8 mouse cellular contexts compared by ENCODE assay signal in the genomic region with DNA sequence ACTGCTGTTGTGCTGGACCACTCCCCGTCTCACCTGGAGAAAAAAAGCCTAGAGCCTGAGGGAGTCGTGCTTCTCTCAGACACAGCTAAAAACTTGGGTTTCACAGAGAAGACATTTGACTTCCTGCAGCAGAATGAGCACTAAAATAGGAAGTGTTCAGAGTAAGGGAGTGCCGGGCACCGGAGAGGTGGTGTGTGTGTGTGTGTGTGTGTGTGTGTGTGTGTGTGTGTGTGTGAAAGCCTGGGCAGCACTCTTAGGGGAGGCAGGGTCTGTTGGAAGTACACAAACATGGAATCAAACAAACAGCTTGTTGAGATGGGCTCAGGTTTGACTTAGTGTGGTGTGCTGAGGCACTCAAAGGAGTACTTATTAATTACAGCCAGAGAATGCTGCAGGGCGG. TPM values are rescaled to one million over a fixed set of nuclear protein-coding genes. Genes with fewer than 3 reads are reported as not detected.
DNase-seq lines count a peak whose midpoint lies in the region; ATAC-seq and TF ChIP-seq lines count a peak whose summit lies in the region.

No protein-coding gene starts in this region.

- H3K4me2 ChIP-seq in midbrain, embryonic 11.5 days: peak overlapping the region; percentile 72

- H3K36me3 ChIP-seq in midbrain, embryonic 11.5 days (ENCODE audit: control insufficient read depth, insufficient read depth, low read length): no peaks in the 10 kb centered on the region; the same call in 1 of the 2 replicates

- no peak for TF ChIP-seq CTCF in bone marrow macrophage, adult 2 months (IDR thresholded peaks at IDR 0.05; ENCODE audit: low read depth, low read length)

- WGBS in midbrain, embryonic 11.5 days: 70% methylated on average over 5 of the region's 5 CpGs

- H3K9ac ChIP-seq in midbrain, embryonic 11.5 days (ENCODE audit: low read length): peak overlapping the region; percentile 77

- ATAC-seq in midbrain, embryonic 11.5 days (ENCODE audit: low FRiP score): no peak

- H3K9me3 ChIP-seq in midbrain, embryonic 11.5 days (ENCODE audit: control insufficient read depth, low read length): no peaks in the 10 kb centered on the region

- peak overlapping the region; percentile 91 for H3K4me3 ChIP-seq in bone marrow macrophage, adult 2 months (ENCODE audit: insufficient read depth, low read length)
- H3K4me3 ChIP-seq in midbrain, embryonic 11.5 days (ENCODE audit: low read depth, low read length): peak overlapping the region; percentile 69

- no peaks in the 10 kb centered on the region for H3K27me3 ChIP-seq in midbrain, embryonic 11.5 days (ENCODE audit: control insufficient read depth, insufficient read depth, low read length)

- peak; percentile 18 to 20 for DNase-seq in heart, adult 18-20 months
- no peak for DNase-seq in heart, adult 9 months (ENCODE audit: low spot score in 2 of 2)
- DNase-seq in induced T-regulatory cell, adult 2 months (ENCODE audit: low read depth): peak; percentile 78
- DNase-seq in midbrain, embryonic 11.5 days (ENCODE audit: low spot score, missing footprints): no peak
- DNase-seq in thymus, adult 18-20 months: peak; percentile 32 to 58
- DNase-seq in adrenal gland, adult 2 months: no peak
- no peak for DNase-seq in urinary bladder, postnatal 25 days (ENCODE audit: low spot score)

- peak overlapping the region; percentile 84 for H3K27ac ChIP-seq in bone marrow macrophage, adult 2 months (ENCODE audit: insufficient read depth, low read depth, low read length)
- no peak overlapping the region for H3K27ac ChIP-seq in midbrain, embryonic 11.5 days (ENCODE audit: low read depth, low read length)

- H3K4me1 ChIP-seq in bone marrow macrophage, adult 2 months (ENCODE audit: control insufficient read depth, insufficient read depth, low read length): peaks cover 31% of the 10 kb centered on the region
- H3K4me1 ChIP-seq in midbrain, embryonic 11.5 days (ENCODE audit: control insufficient read depth, insufficient read depth, low read length): peaks cover 11% of the 10 kb centered on the region

- no peak for TF ChIP-seq POLR2A in bone marrow macrophage, adult 2 months (IDR thresholded peaks at IDR 0.05; ENCODE audit: borderline replicate concordance, low read depth, low read length)

RNA-seq across cellular contexts. Expression of gene Tomm34, which starts 4.1 kb away (rescaled TPM):
- total RNA-seq in heart, adult 18-20 months (2021): 10 to 100 TPM; 21.6 to 21.7 TPM
- polyA plus RNA-seq in bone marrow macrophage, adult 2 months (2012; ENCODE audit: insufficient read depth, insufficient read length, missing spikeins): 60.6 and 63.8 TPM in 2 replicates
- polyA plus RNA-seq in midbrain, embryonic 11.5 days (2014; fragmentation: Nextera tagmentation; extraction: Ambion mirVana): 48.2 and 50.0 TPM in 2 replicates
- 10 to 100 TPM; 35.1 to 59.8 TPM for total RNA-seq in adrenal gland, adult 2 months (2021)
- 66.0 and 72.2 TPM in 2 replicates for polyA plus RNA-seq in adrenal gland, adult 2 months (2012; rRNA removed)

RNA-seq across cellular contexts. Expression of gene Stk4, which starts 5.0 kb away (rescaled TPM):
- 10 to 100 TPM; 12.9 to 20.0 TPM for total RNA-seq in heart, adult 18-20 months (2021)
- polyA plus RNA-seq in bone marrow macrophage, adult 2 months (2012; ENCODE audit: insufficient read depth, insufficient read length, missing spikeins): 69.9 and 82.6 TPM in 2 replicates
- polyA plus RNA-seq in midbrain, embryonic 11.5 days (2014; fragmentation: Nextera tagmentation; extraction: Ambion mirVana): 33.2 and 36.7 TPM in 2 replicates
- 10 to 100 TPM; 25.9 to 29.5 TPM for total RNA-seq in adrenal gland, adult 2 months (2021)
- 5.5 and 6.4 TPM in 2 replicates for polyA plus RNA-seq in adrenal gland, adult 2 months (2012; rRNA removed)

RNA-seq across cellular contexts. Expression of gene Pabpc1l, which starts 49.8 kb away (rescaled TPM):
- under 1 TPM; 0.57 to 0.62 TPM for total RNA-seq in heart, adult 18-20 months (2021)
- polyA plus RNA-seq in bone marrow macrophage, adult 2 months (2012; ENCODE audit: insufficient read depth, insufficient read length, missing spikeins): 2.5 and 3.2 TPM in 2 replicates
- 0.51 and 1.1 TPM in 2 replicates for polyA plus RNA-seq in midbrain, embryonic 11.5 days (2014; fragmentation: Nextera tagmentation; extraction: Ambion mirVana)
- total RNA-seq in adrenal gland, adult 2 months (2021): 1 to 10 TPM; 1.4 to 2.6 TPM
- 0.36 and 1.1 TPM in 2 replicates for polyA plus RNA-seq in adrenal gland, adult 2 months (2012; rRNA removed)

Comparison
In these comparisons a context has a peak if more than half of its experiments do, and no peak if none do; other contexts are left out.
1. DNase-seq: peak in heart, adult 18-20 months (2 of 2), induced T-regulatory cell, adult 2 months (single experiment) and thymus, adult 18-20 months (2 of 2); none in heart, adult 9 months (0 of 2), midbrain, embryonic 11.5 days (single experiment), adrenal gland, adult 2 months (single experiment) and urinary bladder, postnatal 25 days (single experiment).